Mouse (Mus musculus) liver, adult (tissue): ENCODE results near the gene Atp2a2.

Source experiments
- GATA4 ChIP-seq: IDR thresholded peaks from 2 replicates; pipeline ENCODE4 v1.6.1; 2014; ENCODE audit warnings: mild to moderate bottlenecking, low read length; ENCODE audit not compliant: insufficient replicate concordance

Gene Atp2a2

DNA sequence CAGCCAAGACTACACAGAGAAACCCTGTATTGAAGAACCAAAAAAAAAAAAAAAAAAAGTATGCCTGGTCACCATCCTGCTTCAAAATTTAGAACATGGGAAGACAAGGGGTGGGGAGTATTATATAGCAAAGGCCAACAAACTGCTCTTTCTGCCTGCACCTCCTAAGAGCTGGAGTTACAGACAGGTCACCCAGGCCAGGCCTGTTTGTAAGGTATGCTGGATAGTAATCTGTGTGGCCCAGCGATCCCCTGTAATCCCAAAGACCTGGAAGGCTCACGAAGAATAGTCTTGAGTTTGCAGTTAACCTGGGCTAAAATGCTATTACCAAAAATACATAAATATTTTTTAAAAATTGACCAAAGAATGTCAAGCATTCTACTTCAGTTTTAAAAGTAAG is 11.9 kb downstream of the Atp2a2 start:
- no peak for TF ChIP-seq GATA4

DNA sequence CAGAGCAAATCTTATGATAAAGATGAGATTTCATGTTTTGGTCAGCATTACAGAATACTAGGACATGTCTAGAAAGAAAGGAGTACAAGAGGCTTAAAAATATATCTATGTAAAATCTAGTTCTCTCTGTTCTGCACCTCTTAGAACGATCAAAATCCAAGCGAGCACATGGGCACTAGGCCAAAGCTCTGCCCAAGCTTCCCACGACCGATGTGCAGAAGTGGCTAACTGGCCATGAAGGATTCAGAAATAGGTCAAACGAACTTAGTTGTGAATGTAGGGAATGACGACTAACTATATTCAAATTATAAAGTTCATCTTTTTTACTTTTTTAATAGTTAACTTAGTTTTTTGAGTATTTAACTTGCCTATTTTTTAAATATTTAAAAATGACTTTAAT is 14.2 kb downstream of the Atp2a2 start:
- TF ChIP-seq GATA4, result no peak

DNA sequence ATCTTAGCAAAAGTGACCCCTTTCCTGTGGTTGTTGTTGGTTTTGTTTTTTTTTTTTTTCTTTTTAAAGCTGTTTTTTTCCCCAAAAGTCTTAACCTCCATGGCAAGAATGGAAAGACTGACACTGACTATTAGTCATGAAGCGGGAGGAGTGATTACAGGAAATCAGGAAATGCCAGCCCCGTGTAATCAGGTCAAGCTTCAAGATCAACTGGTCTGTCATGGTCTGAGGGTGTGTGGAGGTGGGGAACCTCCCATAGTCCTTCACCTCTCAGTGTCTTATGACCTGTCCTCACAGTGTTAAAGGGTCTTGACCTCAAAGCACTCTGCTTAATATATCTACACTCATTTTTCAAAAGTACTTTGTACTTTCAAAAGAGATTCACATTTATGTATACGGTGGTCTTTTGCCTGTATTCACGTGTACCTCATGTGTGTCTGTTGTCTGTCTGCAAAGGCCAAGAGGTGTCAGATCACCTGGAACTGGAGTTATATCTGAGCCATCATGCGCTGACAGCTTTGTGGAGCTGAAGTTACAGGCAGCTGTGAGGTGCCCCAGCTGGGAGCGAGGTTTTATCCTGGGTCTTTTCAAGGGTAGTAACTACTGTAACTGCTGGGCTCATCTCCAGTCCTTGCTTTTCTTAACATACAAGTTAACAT is 19.2 kb downstream of the Atp2a2 start:
- TF ChIP-seq GATA4, result no peak

GRCm38 (mm10) chr5:122481844-122482243 is 20.2 kb downstream of the Atp2a2 start:
- TF ChIP-seq GATA4, result no peak

DNA sequence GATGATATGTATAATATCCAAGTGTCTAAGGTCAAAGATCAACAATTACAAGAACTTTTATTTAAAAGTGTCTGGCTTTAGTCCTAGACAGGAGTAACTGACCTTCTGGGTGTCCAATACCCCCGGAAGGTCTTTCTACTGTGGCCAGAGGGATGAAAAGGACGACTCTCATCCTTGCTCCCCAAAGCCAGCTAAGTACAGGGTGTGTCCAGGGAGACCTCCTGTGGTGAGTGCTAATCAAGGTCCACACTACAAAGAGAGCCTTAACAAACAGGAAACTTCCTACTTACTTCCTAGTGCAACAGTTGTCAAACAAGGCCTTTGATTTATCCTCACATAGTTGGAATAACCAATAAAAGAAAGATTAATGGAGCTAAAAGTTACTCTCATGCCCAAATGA is 22.9 kb downstream of the Atp2a2 start:
- no peak for TF ChIP-seq GATA4

DNA sequence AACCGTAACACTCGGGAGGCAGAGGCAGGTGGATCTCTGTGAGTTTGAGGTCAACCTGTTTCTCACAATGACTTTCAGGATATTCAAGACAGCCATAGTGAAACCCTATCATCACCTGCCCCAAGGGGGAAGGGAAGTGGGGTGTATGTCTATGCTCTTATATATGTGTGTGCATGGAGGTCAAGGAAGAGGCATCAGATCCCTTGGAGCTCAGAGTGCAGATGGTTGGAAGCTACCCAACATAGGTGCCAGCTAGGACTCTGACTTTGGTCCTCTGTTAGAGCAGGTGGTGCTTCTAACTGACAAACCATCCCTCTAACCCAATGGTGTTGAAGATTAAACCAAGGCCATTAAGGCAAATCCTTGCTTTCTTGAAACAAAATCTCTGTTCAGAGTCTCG is 24.5 kb downstream of the Atp2a2 start:
- TF ChIP-seq GATA4, result no peak

DNA sequence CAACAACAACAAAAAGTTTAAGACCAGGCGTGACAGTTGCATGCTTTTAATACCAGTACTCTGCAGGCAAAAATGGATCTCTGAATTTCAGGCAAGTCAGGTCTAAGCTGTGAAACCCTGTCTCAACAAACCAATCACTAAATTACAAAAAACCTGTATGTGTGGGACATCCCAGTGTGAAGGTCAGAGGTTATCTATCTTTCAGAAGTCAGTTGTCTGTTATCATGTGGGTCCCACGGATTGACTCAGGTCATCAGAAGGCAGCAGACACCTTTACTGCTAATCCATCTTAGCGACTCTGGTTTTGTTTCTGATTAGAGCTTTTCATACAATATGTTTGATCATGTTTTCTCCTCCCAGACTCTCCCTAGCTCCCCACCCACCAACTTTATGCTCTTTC is 25.9 kb downstream of the Atp2a2 start:
- TF ChIP-seq GATA4, result peak; percentile 61; the same call in 1 of the 2 replicates

- TF ChIP-seq GATA4, result no peak
These were observed 27.2 kb downstream of the Atp2a2 start for GRCm38 (mm10) chr5:122474643-122475363.

DNA sequence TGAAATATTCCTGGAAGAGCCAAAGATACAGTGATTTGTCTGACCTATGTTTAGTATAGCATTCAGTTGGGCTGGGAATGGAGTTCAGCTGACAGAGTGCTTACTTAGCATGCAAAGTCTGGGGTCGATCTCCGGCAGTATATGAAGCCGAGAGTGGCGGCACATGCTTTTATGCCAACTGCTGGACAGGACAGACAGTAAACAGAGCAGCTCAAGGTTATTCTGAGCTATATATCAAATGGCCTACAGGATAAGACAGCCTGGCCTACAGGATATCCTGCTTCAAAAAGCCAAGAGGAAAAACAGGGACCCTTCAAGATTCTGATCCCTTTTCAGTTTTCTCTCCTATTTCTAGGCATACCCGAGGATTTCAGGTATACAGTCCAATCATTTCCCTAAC is 30.4 kb downstream of the Atp2a2 start:
- no peak for TF ChIP-seq GATA4

DNA sequence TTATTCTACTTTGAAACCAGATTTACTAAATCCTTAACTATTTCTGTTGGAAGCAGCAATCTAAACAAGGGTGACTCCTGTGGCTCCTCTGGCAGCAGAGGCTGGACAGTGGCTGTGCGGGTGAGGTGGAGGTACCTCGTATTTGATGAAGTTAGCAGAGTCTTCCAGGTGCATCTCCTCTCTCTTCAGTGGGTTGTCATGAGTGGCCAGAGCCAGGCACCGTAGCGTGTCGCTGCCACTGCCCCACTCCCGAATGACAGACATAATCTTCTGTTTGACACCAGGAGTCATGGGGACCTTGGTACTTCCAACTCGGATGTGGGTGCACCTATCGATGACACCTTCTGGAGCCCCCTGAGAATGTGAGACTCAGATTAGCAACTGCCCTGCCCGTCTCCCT is 40.6 kb downstream of the Atp2a2 start:
- no peak for TF ChIP-seq GATA4

GRCm38 (mm10) chr5:122460656-122461055 is 41.4 kb downstream of the Atp2a2 start:
- no peak for TF ChIP-seq GATA4

- no peak for TF ChIP-seq GATA4
These were observed 42.7 kb downstream of the Atp2a2 start for GRCm38 (mm10) chr5:122459335-122459734.

DNA sequence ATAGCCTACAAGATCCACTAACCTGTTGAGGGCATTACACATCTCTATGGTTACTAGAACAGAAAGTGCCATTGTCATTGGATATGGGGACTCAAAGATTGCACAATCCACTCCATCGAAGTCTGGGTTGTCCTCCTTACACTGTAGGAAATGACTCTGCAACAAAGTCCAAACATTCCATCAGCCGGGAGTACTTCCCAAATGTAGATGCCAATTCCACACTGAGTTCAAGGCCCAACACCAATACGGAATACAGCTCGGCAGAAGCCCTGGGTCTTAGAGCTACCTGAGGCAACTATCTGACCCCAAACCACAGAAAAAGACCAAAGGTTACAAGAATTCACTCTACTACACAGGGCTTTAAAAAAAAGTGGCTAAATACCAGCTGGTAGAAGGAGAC is 44.0 kb downstream of the Atp2a2 start:
- TF ChIP-seq GATA4, result no peak

DNA sequence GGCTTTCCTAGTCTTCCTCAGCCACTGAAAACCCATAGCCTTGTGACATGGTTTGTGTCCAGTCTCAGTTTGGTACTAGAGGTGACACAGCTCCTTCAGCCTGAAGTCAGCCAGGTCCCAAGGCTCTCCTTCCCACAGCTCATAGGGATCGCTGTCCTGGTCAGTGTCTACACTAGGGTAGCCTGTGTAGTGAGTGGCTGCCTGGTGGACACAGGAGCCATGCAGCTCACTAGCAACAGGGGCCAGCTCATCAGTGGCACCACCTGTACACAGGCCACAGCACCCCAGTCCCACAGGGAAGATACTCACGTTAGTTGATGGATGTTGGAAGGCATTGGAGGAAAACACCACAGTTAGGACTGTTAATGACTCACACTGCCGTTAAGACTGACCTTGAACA is 46.4 kb downstream of the Atp2a2 start:
- no peak for TF ChIP-seq GATA4

- TF ChIP-seq GATA4, result no peak
These were observed 47.1 kb downstream of the Atp2a2 start for GRCm38 (mm10) chr5:122454883-122455282.

DNA sequence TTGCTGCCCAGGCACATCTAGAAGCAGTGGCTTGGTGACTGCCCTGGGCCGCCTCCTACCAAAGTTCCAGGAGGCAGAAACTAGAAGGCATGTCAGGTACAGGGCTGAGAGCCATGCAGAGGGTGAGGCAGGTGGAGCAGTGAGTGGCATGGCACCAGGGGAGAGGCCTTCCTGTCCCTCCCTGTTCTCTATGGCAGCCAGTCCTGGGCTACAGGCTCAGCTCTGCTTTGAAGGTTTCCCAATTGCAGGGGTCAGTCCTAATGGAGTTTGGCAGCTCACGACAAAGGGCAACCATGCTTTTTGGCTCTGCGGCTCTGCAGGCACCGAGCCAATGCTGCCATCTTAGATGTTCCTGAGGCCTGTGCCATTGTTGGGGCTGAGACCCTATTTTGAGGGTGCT is 47.6 kb downstream of the Atp2a2 start:
- no peak for TF ChIP-seq GATA4

DNA sequence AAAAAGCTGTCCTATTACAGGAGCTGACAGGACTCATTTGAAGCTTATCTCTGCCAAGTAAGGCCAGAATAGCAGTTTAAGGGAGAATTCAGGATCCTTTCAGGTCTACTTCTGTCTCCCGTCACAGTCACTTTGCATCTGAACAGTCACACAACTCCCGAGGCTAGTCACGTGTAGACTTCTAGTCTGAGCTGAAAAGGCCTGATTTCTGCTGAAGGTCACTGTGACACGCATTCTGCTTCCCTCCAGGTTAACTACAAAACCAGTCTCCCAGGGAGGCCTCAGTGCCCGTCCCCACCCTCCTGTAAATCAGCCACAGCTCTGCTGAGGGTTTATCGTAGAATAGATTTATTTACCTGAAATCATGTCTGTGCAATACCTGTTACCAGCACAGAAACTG is 48.8 kb downstream of the Atp2a2 start:
- no peak for TF ChIP-seq GATA4
